Mouse (Mus musculus): Measurements from ENCODE around the gene Ina.

DNA sequence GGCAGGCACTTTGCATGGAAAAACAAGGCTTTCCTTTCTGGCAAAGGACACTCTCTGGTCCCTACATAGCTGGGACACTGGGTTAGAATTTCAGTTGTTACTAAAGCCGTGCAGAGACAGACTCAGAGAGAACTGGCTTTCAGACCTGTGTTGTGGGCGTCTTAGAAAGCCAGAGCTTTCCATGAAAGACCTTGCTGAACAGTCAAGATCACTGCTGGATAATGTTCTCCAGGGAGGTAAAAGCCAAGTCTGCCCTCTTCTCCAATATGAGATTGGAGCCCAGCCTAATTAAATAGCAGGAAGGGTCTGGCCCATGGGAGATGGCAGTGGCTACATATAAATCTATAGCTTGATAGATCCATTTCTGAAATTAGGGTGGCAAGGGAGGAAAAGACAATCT is 3.8 kb downstream of the Ina start:
- no peak for TF ChIP-seq CTCF (IDR thresholded peaks at IDR 0.05; ENCODE audit: borderline replicate concordance, insufficient read depth, low read length)
- no peak for TF ChIP-seq POLR2A (IDR thresholded peaks at IDR 0.05; ENCODE audit: low read depth, low read length)

Data from embryonic fibroblast, embryonic 13.5 days (primary cell).